Mouse (Mus musculus): ENCODE measurements around the gene Nthl1. TPM values are rescaled to one million over a fixed set of nuclear protein-coding genes. Genes with fewer than 3 reads are reported as not detected.
"Not testable (repeated sequence)": the region's sequence is repeated elsewhere in the genome, so short reads cannot be mapped to it uniquely, and the experiment has no call there.

Gene Nthl1
- total RNA-seq, 2 experiments from 2014 or later: 3.3 to 6.5 TPM

DNA sequence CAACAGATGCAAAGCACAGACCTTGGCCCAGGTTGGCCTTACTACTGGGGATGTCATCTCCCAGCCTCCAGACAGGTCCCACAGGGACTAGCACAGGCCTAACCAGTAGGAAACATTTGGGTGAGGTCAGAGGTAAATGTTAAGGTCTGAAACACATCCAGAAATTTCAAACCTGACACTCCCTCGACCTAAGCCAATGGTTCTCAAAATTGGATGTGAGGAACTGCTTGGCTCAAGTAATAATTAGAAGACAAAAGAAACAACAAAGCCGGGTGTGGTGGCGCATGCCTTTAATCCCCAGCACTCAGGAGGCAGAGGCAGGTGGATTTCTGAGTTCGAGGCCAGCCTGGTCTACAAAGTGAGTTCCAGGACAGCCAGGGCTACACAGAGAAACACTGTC lies 13.9 kb downstream of the Nthl1 start:
- DNase-seq (ENCODE audit: low spot score in 2 of 2): no peak
- intact Hi-C loops (cut with DNase I): no loop called here

DNA sequence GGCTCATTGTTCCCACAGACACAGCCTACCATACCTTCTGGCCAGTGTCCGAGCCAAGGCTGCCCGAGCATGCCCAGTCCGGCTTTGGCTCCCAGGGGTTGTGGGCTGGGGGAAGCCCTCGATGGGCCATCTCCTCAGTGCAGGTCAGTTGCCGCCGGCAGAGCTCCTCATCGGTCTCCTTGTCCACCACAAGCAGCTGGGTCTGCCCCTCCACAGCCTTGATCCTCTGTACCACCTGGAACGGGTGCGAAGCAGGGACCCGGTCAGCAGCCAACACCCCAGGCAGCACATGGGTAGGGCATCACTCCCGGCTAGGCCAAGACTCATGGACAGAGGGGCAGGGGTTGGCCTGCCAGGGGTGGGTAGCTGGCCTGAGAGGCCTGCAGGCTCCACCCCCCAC lies 15.0 kb downstream of the Nthl1 start:
- no peak for DNase-seq (ENCODE audit: low spot score in 2 of 2)
- intact Hi-C loops (cut with DNase I): no loop called here

DNA sequence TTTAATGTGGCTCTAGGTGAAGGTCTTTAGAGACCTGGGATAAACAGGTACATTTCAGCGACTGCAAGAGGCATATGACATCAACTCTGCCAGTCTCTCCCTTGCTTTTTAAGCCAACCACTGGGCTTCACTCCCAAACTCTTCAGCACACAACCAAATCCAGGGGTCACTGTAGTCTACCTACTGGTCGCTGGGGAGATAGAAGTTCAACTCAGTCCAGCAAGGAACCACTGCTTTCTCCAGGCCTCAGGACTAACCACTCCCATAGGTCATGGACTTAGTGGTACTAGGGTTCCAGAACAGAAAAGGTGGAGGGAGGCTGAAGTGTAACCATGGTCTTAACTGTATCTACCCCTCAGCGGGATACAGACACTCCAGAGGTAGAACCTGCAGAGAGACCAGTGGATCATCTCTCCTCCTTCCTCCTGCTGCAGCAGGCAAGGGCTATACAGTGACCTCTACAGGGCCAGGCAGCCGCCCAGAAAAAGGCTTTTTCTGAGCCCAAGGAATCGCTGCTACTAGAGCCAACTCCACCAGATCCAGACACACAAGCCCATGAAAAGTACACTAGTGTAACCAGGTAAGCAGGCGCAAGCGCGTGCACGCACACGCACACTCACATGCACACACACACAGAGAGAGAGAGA lies 16.4 kb downstream of the Nthl1 start:
- no peak for DNase-seq (ENCODE audit: low spot score in 2 of 2)
- intact Hi-C loops (cut with DNase I): no loop called here

DNA sequence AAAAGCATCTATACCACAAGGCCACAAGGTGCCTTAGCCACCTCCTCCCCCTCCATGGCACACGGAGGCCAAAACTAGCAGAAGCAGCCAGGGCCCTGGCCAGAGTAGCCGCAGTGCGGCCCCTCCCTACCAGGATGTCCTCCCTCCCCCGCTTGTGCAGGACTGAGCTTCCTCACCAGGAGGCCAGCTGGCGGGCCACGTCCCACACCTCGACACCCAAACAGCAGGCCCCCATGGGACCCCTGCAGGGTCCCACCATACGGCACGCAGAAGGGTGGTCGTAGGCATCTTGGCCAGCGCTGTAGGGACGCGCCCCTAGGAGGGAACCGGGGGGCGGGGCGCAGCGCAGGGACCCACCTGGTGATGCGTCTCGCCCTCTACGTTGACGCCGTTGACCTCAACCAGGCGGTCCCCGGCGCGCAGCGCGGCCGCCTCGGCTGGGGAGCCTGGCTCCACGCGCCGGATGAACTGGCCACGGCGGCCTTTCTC lies 17.1 kb downstream of the Nthl1 start:
- intact Hi-C loops (cut with DNase I): no loop called here
- DNase-seq (ENCODE audit: low spot score in 2 of 2): peak in 1 of 2 experiments; percentile 36

DNA sequence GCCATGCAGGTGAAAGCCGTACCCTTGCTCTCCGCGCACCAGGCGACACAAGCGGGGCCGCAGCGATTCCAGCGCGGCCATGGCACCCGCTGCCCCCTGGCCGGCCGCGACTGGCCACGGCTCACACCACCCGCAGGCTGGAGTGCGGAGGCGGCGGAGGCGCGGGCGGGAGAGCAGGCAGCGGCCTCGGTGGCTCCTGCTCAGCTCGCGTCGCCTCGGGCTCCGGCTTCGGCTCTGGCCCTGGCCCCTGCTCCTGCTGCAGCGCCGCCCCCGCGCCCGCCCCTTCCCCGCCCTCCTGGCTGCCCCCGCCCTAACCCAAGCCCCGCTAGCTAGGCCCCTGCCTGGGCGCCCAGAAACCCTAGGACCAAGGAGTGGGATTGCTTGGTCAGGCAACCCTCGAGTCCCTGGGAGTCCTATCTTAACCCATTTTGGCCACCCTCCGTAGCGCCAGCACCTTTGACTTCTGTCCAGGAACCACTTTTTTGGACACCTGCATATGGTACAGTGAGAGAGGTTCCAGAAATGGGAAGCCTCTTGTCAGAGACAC lies 17.7 kb downstream of the Nthl1 start, which contains the start of gene Slc9a3r2:
Gene Slc9a3r2 (minus strand): TSS at position 258 of the 547 bp plus-strand sequence.
- DNase-seq (ENCODE audit: low spot score in 2 of 2): no peak
- intact Hi-C loops (cut with DNase I): no loop called here

DNA sequence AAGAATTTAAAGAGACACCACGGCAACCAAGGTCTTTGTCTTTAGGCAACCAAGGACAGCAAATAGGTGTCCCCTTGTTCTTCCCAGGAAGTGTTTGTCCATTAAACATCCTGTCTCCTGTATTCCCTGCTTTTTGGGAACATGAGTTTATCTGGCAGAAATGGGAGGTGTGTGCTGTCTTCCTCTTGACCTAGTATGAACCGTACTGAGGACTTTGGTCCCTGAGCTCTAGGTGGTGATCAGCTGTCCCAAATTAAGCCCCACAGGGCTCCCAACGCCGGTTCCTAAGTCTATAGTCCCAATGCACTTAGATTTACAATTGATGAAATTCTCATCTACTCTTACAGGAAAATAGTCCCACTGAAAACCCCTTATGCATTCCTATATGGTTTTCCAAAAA lies 18.3 kb downstream of the Nthl1 start:
- DNase-seq (ENCODE audit: low spot score in 2 of 2): no peak
- intact Hi-C loops (cut with DNase I): no loop called here

DNA sequence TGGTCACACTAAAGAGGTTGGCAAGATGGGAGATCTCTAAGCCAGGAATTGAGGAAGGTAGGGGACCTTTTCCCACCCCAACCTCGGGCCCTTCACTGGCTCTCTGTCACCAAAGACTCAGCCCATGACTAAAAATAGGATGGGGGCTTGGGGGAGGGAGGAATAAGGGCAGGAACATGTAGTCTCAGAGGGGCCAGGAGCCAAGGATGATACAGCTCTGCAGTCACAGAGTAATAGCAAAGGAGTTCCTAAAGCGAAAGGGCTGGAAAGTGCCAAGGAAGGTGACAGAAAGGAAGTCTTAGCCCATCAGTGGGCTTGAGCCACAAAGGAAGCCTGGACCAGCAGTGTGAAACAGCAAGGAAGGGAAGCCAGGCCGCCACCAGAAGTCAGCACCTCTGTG lies 19.4 kb downstream of the Nthl1 start:
- intact Hi-C loops (cut with DNase I): no loop called here
- DNase-seq (ENCODE audit: low spot score in 2 of 2): no peak

DNA sequence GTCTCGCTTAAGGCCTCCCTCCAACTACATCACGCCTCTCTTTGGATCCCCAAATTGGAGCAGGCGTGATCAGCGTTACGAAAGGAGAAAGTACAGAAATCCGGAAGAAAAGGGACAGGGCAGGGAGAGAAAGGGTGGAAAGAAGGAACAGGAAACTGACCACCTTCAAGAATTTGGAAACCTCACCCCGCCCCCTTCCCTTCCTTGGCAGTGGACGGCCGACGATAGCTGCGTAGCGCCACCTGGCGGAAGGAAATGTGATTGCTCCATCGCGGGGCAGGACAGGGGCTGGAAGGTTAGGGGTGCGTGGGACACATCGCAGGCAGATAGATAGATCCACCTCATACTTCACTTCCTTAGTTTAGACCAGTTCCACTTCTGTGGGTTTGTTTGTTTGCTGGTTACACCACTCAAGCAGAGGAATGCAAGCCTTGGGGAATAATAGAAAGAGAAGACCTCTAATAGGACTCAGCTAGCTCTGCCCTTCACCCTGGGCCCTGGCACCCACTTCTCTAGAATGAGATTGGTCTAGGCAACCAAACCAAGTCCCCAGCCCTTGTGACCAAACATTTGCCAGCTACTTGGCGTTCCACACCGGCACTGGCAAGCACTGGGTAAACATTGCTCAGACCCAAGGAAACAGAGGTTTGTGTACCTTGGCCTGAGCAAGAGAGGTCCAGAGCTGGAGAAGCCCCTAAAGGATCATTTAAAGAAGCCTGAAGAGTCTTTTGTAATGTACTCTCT lies 21.7 kb downstream of the Nthl1 start:
- intact Hi-C loops (cut with DNase I): no loop called here
- DNase-seq (ENCODE audit: low spot score in 2 of 2): peak; percentile 47 to 52

DNA sequence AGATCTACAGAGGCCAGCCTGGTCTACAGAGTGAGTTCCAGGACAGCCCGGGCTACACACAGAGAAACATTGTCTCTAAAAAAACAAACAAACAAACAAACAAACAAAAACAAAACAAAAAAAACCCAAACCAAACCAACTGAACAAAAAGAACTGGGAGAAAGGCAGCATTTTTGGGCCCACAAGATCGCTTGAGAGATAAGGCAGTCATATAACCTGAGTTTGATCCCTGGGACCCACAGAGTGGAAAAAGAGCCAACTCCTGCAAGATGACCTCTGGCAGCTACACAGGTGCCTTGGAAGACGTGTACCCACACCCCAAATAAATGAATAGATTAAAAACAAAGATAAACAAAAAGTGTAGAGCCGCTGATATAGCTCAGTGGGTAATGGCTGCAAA lies 22.5 kb downstream of the Nthl1 start:
- no peak for DNase-seq (ENCODE audit: low spot score in 2 of 2)
- intact Hi-C loops (cut with DNase I): no loop called here

DNA sequence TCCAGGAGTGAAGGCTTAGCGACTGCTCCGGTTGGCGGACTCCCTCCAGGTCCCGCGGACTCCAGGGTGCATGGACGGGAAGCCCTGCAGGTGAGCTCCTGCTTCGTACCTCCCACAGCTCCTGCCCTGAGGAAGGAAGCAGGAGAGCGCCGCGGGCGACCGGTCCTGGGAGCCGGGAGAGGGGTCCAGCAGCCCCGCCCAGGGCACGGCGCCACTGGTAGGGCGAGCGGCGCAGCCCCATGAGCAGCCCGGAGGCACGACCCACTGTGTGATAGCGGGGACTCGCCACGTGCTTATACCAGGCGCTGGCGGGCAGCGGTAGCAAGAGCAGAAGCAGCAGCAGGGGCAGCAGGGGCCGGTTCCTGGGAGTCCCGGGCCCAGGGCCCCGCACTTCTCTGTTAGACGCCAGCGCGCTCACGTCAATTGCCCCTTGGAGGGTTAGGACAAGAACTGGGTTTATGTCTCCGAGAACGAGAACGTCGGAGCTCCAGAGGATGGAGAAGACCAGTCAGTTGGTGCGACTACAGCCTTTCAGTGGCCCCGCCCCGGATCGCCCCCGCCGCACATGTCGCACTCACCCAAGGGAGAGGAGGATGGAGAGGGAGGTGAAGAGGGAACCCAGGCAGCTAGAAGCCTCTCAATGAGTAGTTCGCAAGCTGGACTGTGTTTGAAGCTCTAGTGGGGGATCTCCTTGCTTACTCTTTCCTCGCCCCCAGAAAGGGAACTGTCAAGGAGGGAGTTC lies 25.7 kb downstream of the Nthl1 start, which contains the start of gene Npw:
Gene Npw (minus strand): TSS at position 441 of the 742 bp plus-strand sequence.
- intact Hi-C loops (cut with DNase I): no loop called here
- DNase-seq (ENCODE audit: low spot score in 2 of 2): no peak

DNA sequence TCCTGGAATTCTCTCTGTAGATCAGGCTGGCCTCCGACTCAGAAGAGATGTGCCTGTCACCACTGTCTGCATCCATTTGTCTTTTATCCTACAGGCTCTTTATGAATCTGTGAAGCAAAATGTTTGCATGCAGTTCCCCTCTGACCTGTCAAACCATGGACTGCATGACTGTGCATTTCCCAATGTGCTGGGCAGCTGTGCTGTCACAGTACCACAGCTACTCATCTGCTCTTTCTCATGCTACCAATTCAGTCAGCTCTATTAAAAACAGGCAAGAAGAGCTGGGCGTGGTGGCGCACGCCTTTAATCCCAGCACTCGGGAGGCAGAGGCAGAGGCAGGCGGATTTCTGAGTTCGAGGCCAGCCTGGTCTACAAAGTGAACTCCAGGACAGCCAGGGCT lies 34.5 kb downstream of the Nthl1 start:
- DNase-seq (ENCODE audit: low spot score in 2 of 2): not testable (repeated sequence)
- intact Hi-C loops (cut with DNase I): loop anchor here (5.0 kb wide), 1 partner anchor 35 kb away; the partner anchor contains the start of genes Nthl1 and Tsc2

DNA sequence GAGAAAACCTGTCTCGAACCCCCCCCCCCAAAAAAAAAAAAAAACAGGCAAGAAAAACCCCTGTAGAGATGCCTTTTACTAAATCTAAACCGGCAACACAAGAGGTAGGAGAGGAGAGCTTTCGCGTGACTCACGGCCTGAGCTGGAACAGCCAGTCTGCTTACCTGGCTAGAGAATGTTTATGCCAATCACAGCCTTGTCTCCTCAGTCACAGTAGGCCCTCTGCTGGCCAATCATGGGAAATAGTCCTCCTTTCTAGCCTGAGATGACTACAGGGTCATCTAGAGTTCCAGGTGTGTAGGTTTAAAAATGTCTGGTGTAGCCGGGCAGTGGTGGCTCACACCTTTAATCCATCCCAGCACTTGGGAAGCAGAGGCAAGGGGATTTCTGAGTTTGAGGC lies 34.9 kb downstream of the Nthl1 start:
- intact Hi-C loops (cut with DNase I): loop anchor here (5.0 kb wide), 1 partner anchor 35 kb away; the partner anchor contains the start of genes Nthl1 and Tsc2
- peak in 1 of 2 experiments; percentile 61 for DNase-seq (ENCODE audit: low spot score in 2 of 2)

DNA sequence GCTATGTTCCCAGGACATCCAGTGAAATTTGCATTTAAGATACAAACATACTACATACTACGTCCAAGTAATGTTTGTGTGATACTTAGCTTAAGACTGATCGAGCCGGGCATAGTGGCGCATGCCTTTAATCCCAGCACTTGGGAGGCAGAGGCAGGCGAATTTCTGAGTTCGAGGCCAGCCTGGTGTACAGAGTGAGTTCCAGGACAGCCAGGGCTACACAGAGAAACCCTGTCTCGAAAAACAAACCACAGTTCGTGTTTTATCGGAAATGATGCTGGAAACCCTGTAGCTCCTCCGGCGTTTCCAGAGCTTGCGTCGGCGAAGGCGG lies 36.7 kb downstream of the Nthl1 start:
- intact Hi-C loops (cut with DNase I): loop anchor here (5.0 kb wide), 1 partner anchor 37 kb away; the partner anchor contains the start of genes Nthl1 and Tsc2
- not testable (repeated sequence) for DNase-seq (ENCODE audit: low spot score in 2 of 2)

DNA sequence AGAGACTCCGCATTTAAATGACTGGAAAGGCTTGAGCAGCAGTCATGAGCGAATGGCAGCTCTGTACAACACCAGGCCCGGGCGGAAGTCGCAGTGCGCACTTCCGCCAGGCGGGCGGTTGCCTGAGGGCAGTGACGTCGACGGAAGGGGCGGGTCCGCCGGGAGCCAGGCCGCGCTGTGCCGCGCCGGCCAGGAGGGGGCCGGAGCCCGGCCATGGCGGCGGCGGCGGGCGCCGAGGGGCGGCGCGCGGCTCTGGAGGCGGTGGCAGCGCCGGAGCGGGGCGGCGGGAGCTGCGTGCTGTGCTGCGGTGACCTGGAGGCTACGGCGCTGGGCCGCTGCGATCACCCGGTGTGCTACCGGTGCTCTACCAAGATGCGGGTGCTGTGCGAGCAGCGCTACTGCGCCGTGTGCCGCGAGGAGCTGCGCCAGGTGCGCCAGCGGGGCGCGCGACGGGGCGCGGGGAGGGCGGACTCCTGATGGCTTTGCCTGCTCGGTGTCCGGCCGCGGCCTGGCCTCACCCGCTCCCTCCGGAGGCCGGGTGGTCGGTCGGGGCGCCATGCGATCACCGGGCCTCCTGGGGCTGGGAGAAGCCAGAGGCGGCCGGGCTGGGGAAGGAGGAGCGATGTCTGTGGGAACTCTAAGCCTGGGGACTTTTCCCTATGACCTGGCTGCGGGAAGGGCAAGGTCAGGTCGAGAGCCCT lies 37.2 kb downstream of the Nthl1 start, which contains the start of gene Zfp598:
Gene Zfp598 (plus strand): TSS at position 143 of the 701 bp plus-strand sequence.
- DNase-seq (ENCODE audit: low spot score in 2 of 2): peak; percentile 94 to 96
- intact Hi-C loops (cut with DNase I): loop anchor here (5.0 kb wide), 1 partner anchor 37 kb away; the partner anchor contains the start of genes Nthl1 and Tsc2

DNA sequence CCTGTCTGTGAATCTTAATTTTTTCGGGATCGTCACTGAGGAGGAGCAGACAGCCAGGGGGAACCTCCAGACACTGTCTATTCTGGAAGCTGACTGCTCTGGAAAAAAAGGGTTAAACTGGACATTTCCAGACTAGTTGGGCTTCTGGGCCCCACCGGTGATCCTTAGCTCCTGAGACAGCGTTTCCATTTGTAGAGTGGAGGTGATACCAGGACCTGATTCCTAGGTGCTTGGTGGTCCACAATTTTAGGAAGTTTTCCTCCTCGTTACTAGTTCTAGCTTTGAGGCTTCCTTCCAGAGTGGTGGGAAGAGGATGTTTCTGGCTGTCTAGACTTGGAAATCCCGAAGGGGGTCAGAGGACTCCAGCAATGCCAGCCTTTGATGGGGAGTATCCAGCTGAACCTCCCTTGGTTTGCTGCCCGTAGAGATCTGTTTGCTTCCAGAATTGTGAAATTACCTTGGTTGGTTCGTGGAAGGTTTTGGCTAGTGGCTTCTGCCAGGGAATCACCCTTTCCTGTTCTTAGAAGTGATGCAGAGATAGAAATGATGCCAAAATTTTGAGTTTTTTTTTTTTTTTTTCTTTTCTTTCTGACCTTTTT lies 37.9 kb downstream of the Nthl1 start:
- DNase-seq (ENCODE audit: low spot score in 2 of 2): no peak
- intact Hi-C loops (cut with DNase I): no loop called here

DNA sequence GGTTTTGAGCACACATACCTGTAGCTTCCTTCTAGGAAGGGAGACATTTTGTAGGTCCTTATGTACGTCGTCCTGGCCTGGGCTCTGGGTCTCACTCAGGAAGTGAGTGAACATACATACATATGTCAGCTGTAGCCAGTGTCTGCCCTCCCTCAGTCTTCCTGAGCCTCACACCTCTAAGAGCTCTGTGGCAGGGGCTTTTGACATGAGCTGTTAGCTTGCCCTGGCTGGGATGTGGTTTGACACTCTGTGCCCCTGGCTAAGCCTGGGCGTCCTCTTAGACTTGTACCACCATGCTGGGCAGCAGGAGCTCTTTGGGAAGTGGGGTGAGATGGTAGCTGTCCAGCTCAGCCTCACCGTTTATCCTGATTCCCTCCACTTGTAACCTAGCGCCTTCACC lies 38.9 kb downstream of the Nthl1 start:
- DNase-seq (ENCODE audit: low spot score in 2 of 2): no peak
- intact Hi-C loops (cut with DNase I): no loop called here

DNA sequence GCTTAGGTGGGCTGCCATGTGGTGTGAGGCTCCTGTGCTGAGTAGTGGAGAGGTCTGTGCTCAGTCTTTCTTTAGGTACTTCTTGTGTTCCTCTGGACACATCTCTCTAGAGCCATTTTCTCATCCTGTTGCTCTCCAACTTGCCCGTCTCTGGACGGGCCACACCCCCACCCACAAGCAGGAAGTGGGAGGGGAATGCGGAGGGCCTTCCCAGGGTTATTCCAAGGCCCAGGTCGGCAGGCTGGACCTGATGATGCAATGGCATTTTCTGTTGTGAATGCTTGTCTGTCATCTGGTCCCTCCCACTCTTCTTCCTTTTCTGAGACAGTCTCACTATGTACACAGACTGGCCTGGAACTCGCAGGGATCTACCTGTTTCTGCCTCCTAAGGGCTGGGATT lies 39.7 kb downstream of the Nthl1 start:
- DNase-seq (ENCODE audit: low spot score in 2 of 2): no peak
- intact Hi-C loops (cut with DNase I): no loop called here

DNA sequence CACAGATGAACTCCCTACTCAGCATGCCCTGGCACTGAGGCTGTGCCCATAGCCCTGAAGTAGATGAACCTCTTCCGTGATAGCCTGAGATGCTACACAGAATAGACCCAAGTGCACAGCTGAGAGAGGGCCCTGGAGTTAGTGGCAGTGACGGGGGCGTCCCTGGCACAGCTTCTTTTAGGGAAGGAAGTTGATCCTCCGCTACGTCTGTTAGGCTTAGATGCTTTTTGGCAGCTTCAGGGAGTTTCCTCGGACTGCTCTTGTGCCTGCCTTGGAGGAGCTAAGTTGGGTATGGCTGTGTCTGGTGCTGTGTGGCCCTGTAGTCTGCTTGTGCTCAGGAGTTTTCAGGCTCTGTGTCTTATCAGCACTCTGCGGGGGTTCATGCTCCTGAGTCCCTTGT lies 41.8 kb downstream of the Nthl1 start:
- peak in 1 of 2 experiments; percentile 90 for DNase-seq (ENCODE audit: low spot score in 2 of 2)
- intact Hi-C loops (cut with DNase I): no loop called here

DNA sequence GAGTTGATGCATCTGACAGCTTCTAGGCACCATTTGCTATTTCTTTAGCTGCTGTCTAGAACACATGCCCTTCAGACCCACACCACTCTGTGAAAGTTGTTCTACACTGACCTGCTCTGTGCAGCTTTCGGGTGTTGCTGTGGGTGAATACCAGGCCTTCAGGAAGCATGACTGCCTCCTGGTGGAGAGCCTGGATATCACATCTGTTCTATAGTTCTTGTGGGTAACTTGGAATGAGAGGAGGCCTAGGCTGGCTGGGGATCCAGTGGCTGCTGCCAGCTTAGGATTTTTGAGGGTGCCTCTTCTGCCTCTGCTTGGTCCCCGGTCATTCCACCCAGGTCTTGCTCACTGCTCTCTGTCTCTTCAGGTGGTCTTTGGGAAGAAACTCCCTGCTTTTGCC lies 43.7 kb downstream of the Nthl1 start:
- DNase-seq (ENCODE audit: low spot score in 2 of 2): peak; percentile 63 to 65
- intact Hi-C loops (cut with DNase I): loop anchor here (5.0 kb wide), 1 partner anchor 199 kb away; the partner anchor contains the start of gene Mlst8
